Mouse (Mus musculus): ENCODE results near the gene Nup210l. TPM values are rescaled to one million over a fixed set of nuclear protein-coding genes. Genes with fewer than 3 reads are reported as not detected.

The Nup210l gene
- polyA plus RNA-seq, 1 experiment from 2014 or later, result 0.36 TPM

- Histone ChIP-seq H3K27me3 (ENCODE audit: insufficient read depth, low read length) (no peaks in the 10 kb centered on the region), H3K4me2 (replicated peaks; ENCODE audit: low read depth, low read length) (no peak overlapping the region), H3K4me3 (ENCODE audit: low read length) (no peak overlapping the region), H3K9ac (replicated peaks; ENCODE audit: low read length) (no peak overlapping the region), H3K27ac (ENCODE audit: low read length) (no peak overlapping the region), H3K9me3 (ENCODE audit: low read length) (no peaks in the 10 kb centered on the region), H3K36me3 (ENCODE audit: insufficient read depth, low read length) (peaks cover 68% of the 10 kb centered on the region), H3K4me1 (ENCODE audit: insufficient read depth, low read length) (peaks cover 16% of the 10 kb centered on the region)
- ATAC-seq (ENCODE audit: low FRiP score, low TSS enrichment), result no peak
- WGBS, result 87% methylated on average over 2 of the region's 2 CpGs
These were observed 15.3 kb upstream of the Nup210l start for GRCm38 (mm10) chr3:90088617-90089016.

- Histone ChIP-seq H3K4me2 (replicated peaks; ENCODE audit: low read depth, low read length) (no peak overlapping the region), H3K36me3 (ENCODE audit: insufficient read depth, low read length) (peaks cover 88% of the 10 kb centered on the region), H3K9ac (replicated peaks; ENCODE audit: low read length) (no peak overlapping the region), H3K9me3 (ENCODE audit: low read length) (no peaks in the 10 kb centered on the region), H3K27me3 (ENCODE audit: insufficient read depth, low read length) (no peaks in the 10 kb centered on the region), H3K4me3 (ENCODE audit: low read length) (no peak overlapping the region), H3K4me1 (ENCODE audit: insufficient read depth, low read length) (no peaks in the 10 kb centered on the region), H3K27ac (ENCODE audit: low read length) (no peak overlapping the region)
- 83% methylated on average over 6 of the region's 6 CpGs for WGBS
- no peak for ATAC-seq (ENCODE audit: low FRiP score, low TSS enrichment)
These were observed 13.0 kb upstream of the Nup210l start for GRCm38 (mm10) chr3:90090892-90091291.

GRCm38 (mm10) chr3:90094453-90094852 lies 9.5 kb upstream of the Nup210l start:
- H3K4me1 ChIP-seq (ENCODE audit: insufficient read depth, low read length), result peaks cover 6% of the 10 kb centered on the region; the same call in 1 of the 2 replicates
- 89% methylated on average over 3 of the region's 3 CpGs for WGBS
- peaks cover 78% of the 10 kb centered on the region for H3K36me3 ChIP-seq (ENCODE audit: insufficient read depth, low read length)
- H3K4me3 ChIP-seq (ENCODE audit: low read length), result no peak overlapping the region
- ATAC-seq (ENCODE audit: low FRiP score, low TSS enrichment), result no peak
- no peaks in the 10 kb centered on the region for H3K27me3 ChIP-seq (ENCODE audit: insufficient read depth, low read length)
- H3K4me2 ChIP-seq (replicated peaks; ENCODE audit: low read depth, low read length), result no peak overlapping the region
- H3K9me3 ChIP-seq (ENCODE audit: low read length), result no peaks in the 10 kb centered on the region
- no peak overlapping the region for H3K27ac ChIP-seq (ENCODE audit: low read length)
- H3K9ac ChIP-seq (replicated peaks; ENCODE audit: low read length), result no peak overlapping the region

GRCm38 (mm10) chr3:90097928-90098327 lies 6.0 kb upstream of the Nup210l start:
- H3K4me2 ChIP-seq (replicated peaks; ENCODE audit: low read depth, low read length), result no peak overlapping the region
- WGBS, result 79% methylated on average over 5 of the region's 5 CpGs
- H3K27ac ChIP-seq (ENCODE audit: low read length), result peak overlapping the region; percentile 67
- H3K36me3 ChIP-seq (ENCODE audit: insufficient read depth, low read length), result peaks cover 57% of the 10 kb centered on the region
- no peak overlapping the region for H3K4me3 ChIP-seq (ENCODE audit: low read length)
- no peaks in the 10 kb centered on the region for H3K27me3 ChIP-seq (ENCODE audit: insufficient read depth, low read length)
- no peak for ATAC-seq (ENCODE audit: low FRiP score, low TSS enrichment)
- H3K9ac ChIP-seq (replicated peaks; ENCODE audit: low read length), result no peak overlapping the region
- H3K9me3 ChIP-seq (ENCODE audit: low read length), result no peaks in the 10 kb centered on the region
- peaks cover 6% of the 10 kb centered on the region; the same call in 1 of the 2 replicates for H3K4me1 ChIP-seq (ENCODE audit: insufficient read depth, low read length)

DNA sequence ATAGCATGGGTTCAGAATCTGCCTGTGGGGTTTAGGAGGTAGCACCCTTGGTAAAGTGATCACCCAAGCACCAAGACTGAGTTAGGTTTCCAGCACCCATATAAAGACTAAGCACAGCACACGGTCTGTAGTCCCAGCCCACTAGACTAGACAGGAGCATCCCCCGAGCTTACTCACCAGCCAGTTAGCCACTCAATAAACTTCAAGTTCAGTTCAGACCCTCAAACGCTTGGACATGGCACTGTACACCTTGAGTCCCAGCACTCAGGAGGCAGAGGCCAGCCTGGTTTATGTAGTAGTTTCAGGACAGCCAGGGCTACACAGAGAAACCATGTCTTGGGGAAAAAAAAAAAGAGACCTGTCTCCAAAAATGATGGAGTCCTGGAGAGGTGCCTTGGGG lies 2.9 kb upstream of the Nup210l start:
- no peak overlapping the region for H3K27ac ChIP-seq (ENCODE audit: low read length)
- no peak overlapping the region for H3K9ac ChIP-seq (replicated peaks; ENCODE audit: low read length)
- ATAC-seq (ENCODE audit: low FRiP score, low TSS enrichment), result no peak
- no peaks in the 10 kb centered on the region for H3K27me3 ChIP-seq (ENCODE audit: insufficient read depth, low read length)
- H3K4me1 ChIP-seq (ENCODE audit: insufficient read depth, low read length), result peaks cover 6% of the 10 kb centered on the region; the same call in 1 of the 2 replicates
- no peak overlapping the region for H3K4me2 ChIP-seq (replicated peaks; ENCODE audit: low read depth, low read length)
- WGBS, result 88% methylated on average over 3 of the region's 3 CpGs
- no peak overlapping the region for H3K4me3 ChIP-seq (ENCODE audit: low read length)
- 0 out of 2 replicates have a peak, but pooled peaks cover 2% of the 10 kb centered on the region for H3K9me3 ChIP-seq (ENCODE audit: low read length)
- peaks cover 29% of the 10 kb centered on the region for H3K36me3 ChIP-seq (ENCODE audit: insufficient read depth, low read length)

DNA sequence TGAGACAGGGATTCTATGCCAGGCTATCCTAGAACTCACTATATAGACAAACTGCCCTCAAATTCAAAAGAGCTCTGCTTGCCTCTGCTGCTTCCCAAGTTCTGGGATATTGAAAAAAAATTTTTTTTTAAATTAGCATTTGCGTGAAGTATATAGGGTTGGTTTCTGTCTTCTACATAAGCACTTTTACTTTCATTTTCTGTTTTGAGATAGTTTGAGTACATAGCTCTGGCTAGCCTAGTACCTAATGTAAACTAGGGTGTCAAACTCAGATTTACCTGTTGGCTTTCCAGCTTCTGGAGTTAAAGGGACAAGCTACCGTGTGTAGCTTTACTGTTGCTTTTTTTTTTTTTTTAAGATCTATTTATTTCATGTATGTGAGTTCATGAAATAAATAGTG lies 2.3 kb upstream of the Nup210l start:
- 0 out of 2 replicates have a peak, but pooled peaks cover 2% of the 10 kb centered on the region for H3K9me3 ChIP-seq (ENCODE audit: low read length)
- peaks cover 6% of the 10 kb centered on the region; the same call in 1 of the 2 replicates for H3K4me1 ChIP-seq (ENCODE audit: insufficient read depth, low read length)
- WGBS, result 97% methylated on average over 2 of the region's 2 CpGs
- H3K27me3 ChIP-seq (ENCODE audit: insufficient read depth, low read length), result no peaks in the 10 kb centered on the region
- no peak overlapping the region for H3K9ac ChIP-seq (replicated peaks; ENCODE audit: low read length)
- H3K4me3 ChIP-seq (ENCODE audit: low read length), result no peak overlapping the region
- ATAC-seq (ENCODE audit: low FRiP score, low TSS enrichment), result no peak
- no peak overlapping the region for H3K4me2 ChIP-seq (replicated peaks; ENCODE audit: low read depth, low read length)
- H3K36me3 ChIP-seq (ENCODE audit: insufficient read depth, low read length), result peaks cover 24% of the 10 kb centered on the region
- H3K27ac ChIP-seq (ENCODE audit: low read length), result no peak overlapping the region

DNA sequence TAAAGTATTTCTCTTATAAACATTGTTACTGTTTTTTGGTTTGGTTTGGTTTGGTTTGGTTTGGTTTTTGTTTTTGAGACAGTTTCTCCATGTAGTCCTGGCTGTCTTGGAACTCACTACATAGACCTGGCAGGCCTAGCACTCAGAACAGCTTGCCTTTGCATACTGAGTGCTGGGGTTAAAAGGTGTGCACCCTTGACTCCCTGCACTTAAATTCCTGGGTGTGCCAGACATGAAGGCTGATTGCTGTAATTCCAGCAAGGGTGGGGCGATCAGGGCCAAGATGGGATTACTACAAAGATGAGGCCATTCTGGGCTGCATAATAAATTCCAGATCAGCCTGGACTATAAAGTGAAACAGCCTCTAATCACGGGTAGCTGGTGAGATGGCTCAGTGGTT lies 1.7 kb upstream of the Nup210l start:
- no peak for ATAC-seq (ENCODE audit: low FRiP score, low TSS enrichment)
- Histone ChIP-seq H3K27me3 (ENCODE audit: insufficient read depth, low read length) (no peaks in the 10 kb centered on the region), H3K9ac (replicated peaks; ENCODE audit: low read length) (no peak overlapping the region), H3K4me2 (replicated peaks; ENCODE audit: low read depth, low read length) (no peak overlapping the region), H3K9me3 (ENCODE audit: low read length) (0 out of 2 replicates have a peak, but pooled peaks cover 2% of the 10 kb centered on the region), H3K27ac (ENCODE audit: low read length) (no peak overlapping the region), H3K4me3 (ENCODE audit: low read length) (no peak overlapping the region), H3K36me3 (ENCODE audit: insufficient read depth, low read length) (peaks cover 23% of the 10 kb centered on the region), H3K4me1 (ENCODE audit: insufficient read depth, low read length) (peaks cover 6% of the 10 kb centered on the region; the same call in 1 of the 2 replicates)
- 55% methylated on average over 2 of the region's 2 CpGs for WGBS

- ATAC-seq (ENCODE audit: low FRiP score, low TSS enrichment), result no peak
- Histone ChIP-seq H3K27ac (ENCODE audit: low read length) (no peak overlapping the region), H3K36me3 (ENCODE audit: insufficient read depth, low read length) (peaks cover 17% of the 10 kb centered on the region), H3K4me2 (replicated peaks; ENCODE audit: low read depth, low read length) (no peak overlapping the region), H3K9ac (replicated peaks; ENCODE audit: low read length) (no peak overlapping the region), H3K27me3 (ENCODE audit: insufficient read depth, low read length) (no peaks in the 10 kb centered on the region), H3K9me3 (ENCODE audit: low read length) (0 out of 2 replicates have a peak, but pooled peaks cover 2% of the 10 kb centered on the region), H3K4me3 (ENCODE audit: low read length) (no peak overlapping the region), H3K4me1 (ENCODE audit: insufficient read depth, low read length) (peaks cover 6% of the 10 kb centered on the region; the same call in 1 of the 2 replicates)
- 43% methylated on average over 2 of the region's 2 CpGs for WGBS
These were observed 756 bp upstream of the Nup210l start for GRCm38 (mm10) chr3:90103176-90103575.

- Histone ChIP-seq H3K27ac (ENCODE audit: low read length) (no peak overlapping the region), H3K9ac (replicated peaks; ENCODE audit: low read length) (no peak overlapping the region), H3K4me3 (ENCODE audit: low read length) (no peak overlapping the region), H3K4me1 (ENCODE audit: insufficient read depth, low read length) (no peaks in the 10 kb centered on the region), H3K9me3 (ENCODE audit: low read length) (no peaks in the 10 kb centered on the region), H3K27me3 (ENCODE audit: insufficient read depth, low read length) (no peaks in the 10 kb centered on the region), H3K36me3 (ENCODE audit: insufficient read depth, low read length) (no peaks in the 10 kb centered on the region), H3K4me2 (replicated peaks; ENCODE audit: low read depth, low read length) (no peak overlapping the region)
- WGBS, result 80% methylated on average over 2 of the region's 2 CpGs
- ATAC-seq (ENCODE audit: low FRiP score, low TSS enrichment), result no peak
These were observed 7.8 kb downstream of the Nup210l start for GRCm38 (mm10) chr3:90111706-90112105.

- H3K4me3 ChIP-seq (ENCODE audit: low read length), result no peak overlapping the region
- no peak overlapping the region for H3K4me2 ChIP-seq (replicated peaks; ENCODE audit: low read depth, low read length)
- 62% methylated on average over 2 of the region's 2 CpGs for WGBS
- H3K9ac ChIP-seq (replicated peaks; ENCODE audit: low read length), result no peak overlapping the region
- H3K9me3 ChIP-seq (ENCODE audit: low read length), result no peaks in the 10 kb centered on the region
- no peaks in the 10 kb centered on the region for H3K4me1 ChIP-seq (ENCODE audit: insufficient read depth, low read length)
- no peak for ATAC-seq (ENCODE audit: low FRiP score, low TSS enrichment)
- no peaks in the 10 kb centered on the region for H3K27me3 ChIP-seq (ENCODE audit: insufficient read depth, low read length)
- H3K36me3 ChIP-seq (ENCODE audit: insufficient read depth, low read length), result no peaks in the 10 kb centered on the region
- no peak overlapping the region for H3K27ac ChIP-seq (ENCODE audit: low read length)
These were observed 10.4 kb downstream of the Nup210l start for GRCm38 (mm10) chr3:90114342-90114741.

Measured in kidney, embryonic 16.5 days (tissue).